Mouse (Mus musculus) olfactory bulb, adult 2 months (tissue): ENCODE results near the gene Ksr1.

Experiments
- CTCF ChIP-seq: fragments of 200-500 bp; IDR thresholded peaks from 2 replicates; pipeline ENCODE4 v1.5.1; 2012; ENCODE audit warnings: low read depth, mild to moderate bottlenecking, low read length, moderate library complexity; ENCODE audit not compliant: insufficient read depth
- POLR2A ChIP-seq: fragments of 200-500 bp; IDR thresholded peaks from 2 replicates; pipeline ENCODE4 v1.6.1; 2012; ENCODE audit warnings: mild to moderate bottlenecking, low read depth, low read length, moderate library complexity; ENCODE audit not compliant: insufficient read depth

DNA sequence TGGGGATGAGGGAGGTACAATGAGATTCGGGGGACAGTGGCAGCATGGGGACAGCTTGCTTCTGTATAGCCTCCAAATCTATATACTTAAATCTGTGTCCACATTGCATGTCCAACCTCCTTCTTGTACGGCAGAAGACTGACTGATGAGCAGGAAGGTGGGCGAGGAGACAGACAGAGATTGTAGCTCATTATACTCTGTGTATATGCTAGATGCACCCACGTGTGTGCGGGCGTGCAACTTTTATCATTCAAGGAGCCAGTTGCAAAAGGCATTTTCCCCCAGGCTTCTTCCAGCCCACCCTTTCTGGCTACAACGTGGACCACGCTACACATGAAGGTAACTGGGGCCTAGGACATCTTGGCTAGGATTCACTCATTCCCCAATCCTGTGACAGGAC is 74.1 kb downstream of the Ksr1 start:
- TF ChIP-seq CTCF = no peak
- TF ChIP-seq POLR2A = no peak
